Mouse (Mus musculus) urinary bladder, postnatal 36 days (tissue): ENCODE data around the gene Fam76b.

ENCODE experiments used
- DNase-seq, 2 experiments: peaks; one replicate each; pipeline ENCODE4 v3.0.0; 2022; ENCODE audit warnings: low spot score in 2 of 2, mixed read lengths in 1 of 2

The Fam76b gene

DNA sequence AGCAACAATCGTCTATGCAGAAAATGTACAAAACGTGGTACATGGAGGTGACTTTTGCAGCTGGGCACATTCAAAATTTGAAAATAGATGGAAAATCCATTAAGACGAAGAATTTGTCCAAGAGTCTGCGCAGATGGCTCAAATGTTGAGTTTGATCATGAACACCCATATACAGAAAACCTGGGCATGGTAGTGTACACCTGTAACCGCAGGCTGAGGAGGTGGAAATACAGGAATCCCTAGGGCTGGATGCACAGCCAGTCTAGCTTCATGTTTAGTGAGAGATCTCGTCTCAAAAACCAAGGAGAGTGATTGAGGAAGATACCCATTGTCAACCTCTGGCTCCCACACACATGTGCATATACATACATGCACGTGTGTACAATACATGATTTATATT is 44.1 kb downstream of the Fam76b start:
- DNase-seq: no peak

DNA sequence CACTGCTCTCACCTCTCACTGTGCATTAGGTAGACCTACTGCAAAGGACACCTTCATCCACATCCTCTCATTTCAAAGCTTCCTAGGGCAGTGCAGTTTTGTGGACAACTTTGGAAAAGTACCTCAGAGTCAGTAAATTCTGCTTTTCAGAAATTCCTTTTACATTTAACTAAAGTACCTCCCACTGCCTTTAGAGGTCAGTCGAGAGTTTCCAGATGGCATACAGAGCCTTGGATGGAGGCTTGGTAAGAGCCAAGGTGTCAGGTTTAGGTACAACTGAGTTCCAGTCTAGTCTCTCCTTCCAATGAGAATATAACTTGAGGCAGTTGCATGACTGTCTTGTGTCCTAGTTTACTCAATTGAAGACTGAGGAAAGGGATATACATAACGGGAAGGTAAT is 46.8 kb downstream of the Fam76b start:
- no peak for DNase-seq

DNA sequence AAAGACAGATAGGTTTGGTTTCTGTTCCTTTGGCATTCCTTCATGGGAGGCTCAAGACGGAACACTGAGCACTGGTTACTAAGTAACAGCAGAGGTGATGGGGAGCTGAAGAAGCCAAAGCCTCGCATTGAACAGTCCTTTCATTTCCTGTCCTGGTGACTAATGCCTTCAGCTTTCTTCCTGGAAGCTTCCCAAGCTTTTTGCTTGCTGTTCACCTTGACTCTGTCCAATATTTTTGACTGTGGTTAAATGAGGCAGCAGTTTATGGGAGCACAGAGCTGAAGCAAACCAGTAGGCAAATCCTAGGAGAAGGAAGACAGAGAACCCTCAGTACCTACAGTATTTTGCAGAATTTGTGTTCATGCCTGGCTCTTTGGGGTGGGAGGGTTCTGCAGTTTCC is 47.8 kb downstream of the Fam76b start:
- DNase-seq: no peak

DNA sequence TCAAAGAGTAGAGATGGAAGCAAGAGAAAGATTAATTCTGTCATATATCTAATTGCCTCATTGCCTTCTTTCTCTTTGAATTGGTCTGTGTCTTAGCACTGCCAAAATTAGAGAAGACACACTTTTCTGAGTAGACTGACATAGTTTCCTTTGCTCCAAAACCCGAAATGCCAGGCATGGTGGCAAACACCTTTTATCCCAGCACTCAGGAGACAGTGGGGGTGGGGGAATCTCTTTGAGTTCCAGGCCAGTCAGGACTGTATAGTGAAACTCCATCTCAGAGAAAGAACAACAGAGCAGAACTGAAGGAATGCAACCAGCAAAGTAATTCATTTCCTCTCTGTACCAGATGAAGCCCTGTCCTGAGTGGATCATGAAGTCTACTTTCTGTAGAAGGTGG is 53.2 kb downstream of the Fam76b start:
- DNase-seq: no peak

DNA sequence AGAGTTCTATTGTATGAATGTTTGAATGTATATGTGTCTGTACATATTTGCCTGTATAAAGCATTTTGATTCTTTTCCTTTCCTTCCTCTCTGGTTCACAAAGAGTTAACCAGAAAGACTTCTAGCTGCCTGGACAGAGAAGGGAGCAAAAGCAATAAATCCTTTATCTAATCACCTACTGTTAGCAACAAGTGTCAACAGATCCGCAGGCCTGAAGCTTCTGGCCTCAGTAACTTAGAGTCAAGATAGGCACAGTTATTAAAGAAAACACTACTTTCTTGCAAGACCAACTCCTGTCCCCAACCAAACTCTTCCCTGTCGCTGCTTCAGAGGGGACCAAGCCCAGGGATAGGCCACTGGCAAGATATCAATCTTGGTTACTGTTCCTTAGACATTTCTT is 55.0 kb downstream of the Fam76b start:
- DNase-seq: no peak

DNA sequence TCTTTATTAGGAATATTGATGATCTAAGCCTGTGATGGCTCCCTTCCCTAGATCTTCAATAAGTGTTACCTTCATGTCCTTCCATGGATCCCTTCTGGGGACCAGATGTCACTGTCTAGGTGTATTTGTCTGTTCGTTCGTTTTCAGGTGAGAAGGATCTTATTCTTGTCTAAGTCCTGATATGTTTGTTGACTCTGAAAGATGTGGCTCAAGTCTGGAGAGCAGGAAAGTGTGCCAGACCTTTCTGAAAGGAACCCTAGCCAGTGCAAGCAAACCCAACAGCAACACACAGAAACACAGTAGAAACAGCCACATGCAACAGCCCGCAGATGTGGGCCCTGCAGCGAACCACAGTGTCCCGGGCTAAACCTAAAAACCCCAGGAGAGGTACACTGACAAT is 61.5 kb downstream of the Fam76b start:
- no peak for DNase-seq

DNA sequence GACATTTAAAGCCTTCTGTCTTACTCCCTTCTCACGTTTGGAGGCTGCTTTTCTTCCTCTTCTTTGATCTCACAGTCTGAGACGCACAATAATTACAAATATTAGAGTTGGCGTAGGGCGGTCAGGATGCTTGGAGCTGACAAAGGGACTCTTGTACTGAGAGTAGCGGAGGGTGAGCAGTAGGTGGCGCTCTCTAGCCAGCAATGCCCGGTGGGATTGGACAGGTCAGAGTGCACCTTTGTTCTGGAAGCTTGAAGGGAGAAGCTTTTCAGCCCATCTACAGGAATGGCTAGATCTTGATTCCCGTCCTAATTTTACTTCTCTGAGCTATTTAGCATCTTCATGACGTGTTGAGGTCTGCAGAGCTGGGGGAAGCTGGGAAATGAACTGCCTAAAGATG is 62.1 kb downstream of the Fam76b start:
- DNase-seq: peak; percentile 71 to 83

DNA sequence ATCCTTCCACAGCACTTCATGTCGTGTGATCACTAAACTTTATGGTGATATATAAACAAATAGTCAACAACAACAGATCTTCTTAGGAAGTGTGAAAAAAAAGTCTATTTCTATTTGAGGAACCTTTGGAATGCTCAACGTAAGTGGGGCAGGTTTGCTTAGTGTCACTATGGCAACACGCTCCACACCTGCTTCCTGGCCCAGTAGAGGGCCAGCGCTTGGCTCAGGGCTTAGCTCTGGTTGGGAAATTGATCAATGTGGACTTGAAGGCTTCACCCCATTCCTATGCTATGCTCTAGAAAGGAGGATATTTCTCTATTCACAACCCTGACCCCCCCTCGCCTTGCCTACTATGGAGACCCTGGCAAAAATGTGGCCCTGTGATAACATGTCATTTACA is 62.7 kb downstream of the Fam76b start:
- no peak for DNase-seq

DNA sequence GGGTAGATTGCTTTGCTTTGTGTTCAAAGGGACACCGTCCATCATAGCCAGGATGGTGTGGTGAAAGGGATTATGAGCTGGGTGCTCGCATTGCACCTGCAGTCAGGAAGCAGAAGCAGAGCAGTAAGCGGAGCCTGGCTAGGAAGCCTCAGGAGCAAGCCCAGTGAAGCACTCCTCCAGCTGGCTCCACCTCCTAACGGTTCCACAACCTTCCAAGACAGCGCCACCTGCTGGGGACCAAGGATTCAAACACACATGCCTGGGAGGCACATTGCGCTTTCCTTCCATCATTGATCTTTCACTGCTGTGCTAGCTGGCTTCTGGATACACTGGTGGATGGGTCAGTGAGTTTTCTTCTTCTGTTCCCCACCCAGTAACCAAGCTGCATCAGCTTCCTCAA is 64.4 kb downstream of the Fam76b start:
- DNase-seq: no peak

DNA sequence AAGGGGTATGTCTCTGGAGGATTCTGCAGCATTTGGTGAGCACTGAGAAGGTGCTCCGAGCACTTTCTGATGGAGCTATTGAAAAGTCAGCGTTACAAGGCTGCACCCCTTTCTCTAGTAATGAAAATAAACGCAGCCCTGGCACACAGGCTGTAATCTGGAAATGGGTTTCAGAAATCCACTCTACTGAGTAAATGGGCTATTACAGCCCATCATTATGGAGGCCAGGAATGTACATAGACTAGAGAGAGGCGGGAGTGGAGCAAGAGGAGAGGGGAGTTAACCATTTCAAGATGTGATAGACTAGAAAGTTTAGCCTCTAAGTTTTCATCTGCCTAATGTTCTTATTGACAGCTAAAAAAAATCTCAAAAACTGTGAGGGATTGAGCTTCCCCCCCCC is 65.5 kb downstream of the Fam76b start:
- DNase-seq: no peak

DNA sequence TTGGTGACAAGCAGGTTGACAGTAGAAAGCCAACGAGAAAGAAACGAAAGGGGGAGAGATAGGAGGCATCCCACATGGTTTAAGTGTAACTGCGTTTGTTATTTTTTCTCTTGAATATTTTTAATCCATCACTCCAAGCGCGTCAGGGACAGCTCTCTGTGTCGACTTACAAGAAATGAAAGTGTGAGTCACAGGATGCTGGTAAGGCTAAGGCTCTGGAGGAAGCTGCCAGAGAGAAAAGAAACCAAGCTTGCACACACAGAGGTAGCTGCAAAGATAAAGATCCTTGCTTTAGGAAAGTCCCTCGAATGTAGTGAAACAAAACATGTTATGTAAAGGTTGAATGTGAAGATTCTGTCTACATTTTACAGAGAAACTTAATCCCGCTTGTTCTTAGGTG is 67.0 kb downstream of the Fam76b start:
- no peak for DNase-seq

DNA sequence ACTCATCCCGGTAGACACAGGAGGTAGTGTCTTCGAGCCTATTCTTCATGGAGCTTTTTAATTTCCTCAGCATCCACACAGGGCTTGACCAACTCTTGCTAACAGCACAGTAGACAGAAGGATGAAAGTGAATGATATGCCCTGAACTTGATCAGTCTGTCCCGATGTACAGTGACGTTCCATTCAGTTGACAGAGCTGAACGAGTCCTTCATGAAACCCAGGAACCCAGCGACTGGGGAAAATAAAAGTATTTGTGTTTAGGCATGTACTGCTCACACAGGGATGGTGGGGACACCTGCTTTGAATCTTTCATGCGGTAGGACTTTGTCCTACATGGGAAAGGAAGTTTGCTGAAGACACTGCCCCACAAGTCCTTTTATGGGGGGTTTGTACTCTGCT is 67.4 kb downstream of the Fam76b start:
- no peak for DNase-seq

DNA sequence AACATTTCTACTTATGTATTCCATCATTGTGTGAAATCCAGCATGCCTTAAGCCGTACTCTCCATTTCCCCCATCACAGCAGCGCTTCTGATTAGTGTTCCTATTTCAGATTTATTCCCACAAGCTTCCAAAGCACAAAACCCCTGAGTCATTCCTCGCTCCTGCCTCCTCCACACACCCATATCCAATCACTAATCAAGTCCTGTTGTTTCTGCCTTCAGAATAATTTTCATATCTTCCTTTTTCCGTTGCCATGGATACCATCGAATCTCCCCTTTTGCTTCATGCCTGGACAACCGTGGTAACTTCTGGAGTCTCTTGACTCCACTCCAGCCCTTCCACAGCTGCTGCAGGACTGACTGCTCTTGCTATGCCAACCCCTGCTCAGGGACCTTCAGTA is 68.5 kb downstream of the Fam76b start:
- no peak for DNase-seq

DNA sequence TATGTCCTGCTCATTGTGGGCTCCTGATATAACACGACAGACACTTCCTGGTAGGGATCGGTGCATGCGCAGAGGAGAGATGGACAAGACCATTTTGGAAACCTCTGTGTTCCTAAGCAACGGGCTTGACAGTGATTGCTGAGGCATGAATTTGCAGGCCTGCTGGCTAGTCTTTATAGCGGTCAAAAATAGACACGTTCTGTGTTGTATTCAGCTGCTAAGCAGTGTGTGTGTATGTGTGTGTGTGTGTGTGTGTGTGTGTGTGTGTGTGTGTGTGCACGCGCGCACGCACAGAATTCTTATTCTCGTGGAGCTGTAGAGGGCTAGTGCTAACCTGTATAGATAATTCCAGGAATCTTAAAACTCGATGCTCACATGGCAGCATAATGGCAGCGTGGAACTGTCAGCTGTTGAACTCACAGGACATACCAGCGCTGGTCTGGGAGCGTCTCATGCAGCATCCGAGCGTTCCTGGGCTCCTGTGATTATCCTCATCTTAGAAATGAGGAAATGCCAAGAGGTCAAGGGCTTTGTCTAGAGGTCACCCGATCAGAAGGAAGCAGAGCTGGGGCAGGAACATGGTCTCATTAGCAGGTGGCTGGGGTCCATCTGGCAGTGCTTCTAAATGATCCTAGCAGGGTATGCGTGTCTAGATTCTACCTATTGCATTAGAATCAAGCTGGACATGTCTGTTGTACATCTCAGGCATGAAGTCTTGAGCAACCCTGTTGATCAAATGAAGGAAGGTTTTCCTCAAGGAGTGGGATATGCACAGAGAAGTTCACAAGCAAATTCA is 71.2 kb downstream of the Fam76b start:
- DNase-seq: no peak

DNA sequence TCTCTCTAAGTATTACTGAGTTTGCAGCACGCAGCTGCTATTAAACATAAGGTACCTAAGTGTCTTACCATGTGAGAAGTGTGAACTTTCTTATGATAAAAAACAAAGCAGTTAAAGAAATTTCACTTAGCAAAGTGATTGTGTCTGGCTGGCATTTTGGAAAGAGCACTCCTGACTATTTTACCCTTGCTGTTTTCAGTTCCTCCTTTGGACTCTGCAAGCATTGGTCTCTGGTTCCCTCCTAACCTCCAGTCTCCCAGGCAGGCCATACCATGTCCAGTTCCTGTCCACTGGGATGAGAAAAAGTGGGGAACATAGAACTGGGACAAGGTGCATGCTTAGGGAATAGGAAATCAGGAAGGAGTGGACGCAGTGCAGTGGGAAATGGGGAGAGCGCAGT is 74.5 kb downstream of the Fam76b start:
- no peak for DNase-seq

DNA sequence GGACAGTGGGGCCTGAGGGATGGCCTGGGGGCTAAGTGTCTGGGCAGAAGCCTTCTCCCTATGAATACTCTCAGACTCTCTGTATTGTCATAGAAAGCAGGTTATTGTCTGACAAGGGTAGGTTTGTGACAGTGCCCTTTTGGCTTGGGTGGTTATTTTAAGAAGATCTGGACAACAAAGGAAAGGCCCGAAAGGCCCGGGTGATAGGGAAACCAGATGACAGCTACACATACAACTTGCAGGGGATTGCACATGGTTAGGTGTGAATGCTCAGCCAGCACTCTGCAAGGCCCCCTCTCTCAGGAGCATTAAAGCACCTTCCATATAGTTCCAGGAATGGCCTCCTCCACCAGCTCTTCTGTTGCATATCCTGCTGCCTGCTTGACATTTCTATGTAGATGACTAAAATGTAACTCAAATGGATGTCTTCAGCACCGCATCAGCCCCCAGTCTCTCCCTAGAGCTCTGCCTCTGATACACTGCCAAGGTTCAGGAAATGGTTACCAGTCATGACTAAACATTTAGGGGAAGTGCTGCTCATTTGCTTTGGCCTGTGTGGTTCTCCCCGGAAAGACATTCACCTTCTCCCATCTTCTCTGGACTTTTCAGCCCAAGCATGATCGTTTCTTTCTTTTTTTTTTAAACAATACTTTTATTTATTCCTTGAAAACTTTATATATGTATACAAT is 76.7 kb downstream of the Fam76b start:
- no peak for DNase-seq
